Mouse (Mus musculus): Measurements from ENCODE around the gene Rnf8.

DNA sequence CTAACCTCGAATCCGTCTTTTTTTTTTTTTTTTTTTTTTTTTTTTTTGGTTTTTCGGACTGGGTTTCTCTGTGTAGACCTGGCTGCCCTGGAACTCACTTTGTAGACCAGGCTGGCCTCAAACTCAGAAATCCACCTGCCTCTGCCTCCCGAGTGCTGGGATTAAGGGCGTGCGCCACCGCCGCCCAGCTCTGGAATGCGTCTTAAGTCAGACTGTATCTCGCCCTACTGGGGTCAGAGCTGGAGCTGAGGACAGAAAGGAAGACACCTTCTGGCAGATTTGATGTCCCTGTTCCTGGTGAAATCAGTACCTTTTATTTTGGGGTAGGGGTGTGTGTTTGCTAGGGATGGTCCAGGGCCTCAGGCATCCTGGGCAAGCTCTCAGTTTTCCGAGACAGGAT, 17.7 kb downstream of the Rnf8 start:
- no peak for TF ChIP-seq CTCF (IDR thresholded peaks at IDR 0.05; ENCODE audit: low read depth)
- no peak for TF ChIP-seq EP300 (IDR thresholded peaks at IDR 0.05; ENCODE audit: low read depth)

Measured in liver, embryonic 14.5 days (tissue).